Mouse (Mus musculus) spleen, adult 10 weeks (tissue): ENCODE results near the gene Ing4. TPM values are rescaled to one million over a fixed set of nuclear protein-coding genes. Genes with fewer than 3 reads are reported as not detected.

Experiments used
- polyA plus RNA-seq: library from polyadenylated mRNA; stranded (reverse); fragments of 350-450 nt; fragmentation: Illumina TruSeq; extraction: RNeasy Lipid Tissue Mini Kit (QIAGEN cat#74804); gene quantifications from one replicate; pipeline ENCODE4 v1.2.3, GENCODE M21; 2015; ENCODE audit warnings: low replicate concordance; ENCODE audit not compliant: insufficient read depth

Gene Ing4
- 64.2 TPM for polyA plus RNA-seq

GRCm38 (mm10) chr6:125039533-125040153 is at the start of gene Ing4:
Gene Ing4, plus strand, starts transcription at chr6:125039760.

GRCm38 (mm10) chr6:124996551-124997501 is 42.7 kb upstream of the Ing4 start, which contains the start of gene Pianp:
Gene Pianp, plus strand, starts transcription at chr6:124996694.

GRCm38 (mm10) chr6:125009129-125009180 is 30.6 kb upstream of the Ing4 start, which contains the start of gene Zfp384:
Gene Zfp384, plus strand, starts transcription at chr6:125009145.

GRCm38 (mm10) chr6:125049678-125050077 is 10.1 kb downstream of the Ing4 start, which contains the start of gene Acrbp:
Gene Acrbp, plus strand, starts transcription at chr6:125049689.

GRCm38 (mm10) chr6:125067571-125067995 is 28.0 kb downstream of the Ing4 start, which contains the start of gene Lpar5:
Gene Lpar5, plus strand, starts transcription at chr6:125067920.

GRCm38 (mm10) chr6:125095391-125096278 is 56.1 kb downstream of the Ing4 start, which contains the start of gene Chd4:
Gene Chd4, plus strand, starts transcription at chr6:125095981.

Other genes starting within 250 kb of the Ing4 start
- 3.2 TPM for gene Spsb2, start 231.1 kb upstream of the Ing4 start, polyA plus RNA-seq
- 63.1 TPM for gene Tpi1, start 225.5 kb upstream of the Ing4 start, polyA plus RNA-seq
- gene Usp5, start 210.3 kb upstream of the Ing4 start, polyA plus RNA-seq = 69.3 TPM
- gene Cdca3, start 210.2 kb upstream of the Ing4 start, polyA plus RNA-seq = 25.4 TPM
- not detected for gene Gnb3, start 199.5 kb upstream of the Ing4 start, polyA plus RNA-seq
- 6.7 TPM for gene P3h3, start 182.0 kb upstream of the Ing4 start, polyA plus RNA-seq
- gene Gpr162, start 175.8 kb upstream of the Ing4 start, polyA plus RNA-seq = 1.0 TPM
- 71.3 TPM for gene Cd4, start 151.5 kb upstream of the Ing4 start, polyA plus RNA-seq
- 6.5 TPM for gene Lag3, start 128.1 kb upstream of the Ing4 start, polyA plus RNA-seq
- gene Ptms, start 119.7 kb upstream of the Ing4 start, polyA plus RNA-seq = 193 TPM
- gene Mlf2, start 108.4 kb upstream of the Ing4 start, polyA plus RNA-seq = 41.7 TPM
- 30.5 TPM for gene Cops7a, start 74.2 kb upstream of the Ing4 start, polyA plus RNA-seq
- 3.0 TPM for gene Pianp, start 43.1 kb upstream of the Ing4 start, polyA plus RNA-seq
- gene Zfp384, start 30.6 kb upstream of the Ing4 start, polyA plus RNA-seq = 76.0 TPM
- 22.3 TPM for gene Acrbp, start 9.9 kb downstream of the Ing4 start, polyA plus RNA-seq
- gene Lpar5, start 28.2 kb downstream of the Ing4 start, polyA plus RNA-seq = 8.7 TPM
- 174 TPM for gene Chd4, start 56.2 kb downstream of the Ing4 start, polyA plus RNA-seq
- 22.7 TPM for gene Nop2, start 92.1 kb downstream of the Ing4 start, polyA plus RNA-seq
- gene Iffo1, start 105.5 kb downstream of the Ing4 start, polyA plus RNA-seq = 29.6 TPM
- gene Gapdh, start 126.7 kb downstream of the Ing4 start, polyA plus RNA-seq = 414 TPM
- 55.5 TPM for gene Ncapd2, start 151.9 kb downstream of the Ing4 start, polyA plus RNA-seq
- gene Mrpl51, start 152.0 kb downstream of the Ing4 start, polyA plus RNA-seq = 61.7 TPM
- 89.9 TPM for gene Vamp1, start 175.8 kb downstream of the Ing4 start, polyA plus RNA-seq
- 29.2 TPM for gene Tapbpl, start 192.1 kb downstream of the Ing4 start, polyA plus RNA-seq
- 35.2 TPM for gene Cd27, start 197.2 kb downstream of the Ing4 start, polyA plus RNA-seq
- gene Tuba3a, start 246.3 kb downstream of the Ing4 start, polyA plus RNA-seq = not detected